Comparison of ENCODE assay signal across 17 mouse cellular contexts in genomic region chr8:61302029-61302368, GRCm38 (mm10).
DNase-seq lines count a peak whose midpoint lies in the region; ATAC-seq and TF ChIP-seq lines count a peak whose summit lies in the region.
"Had no signal": no experiment of that assay in that cellular context is flagged by ENCODE, and none has a peak within 500 bp of the region (broad histone marks: within the 10 kb centered on the region; RNA-seq: fewer than 3 reads in every experiment).

No protein-coding gene starts in this region.

- TF ChIP-seq CTCF in forebrain, postnatal 0 days (IDR thresholded peaks at IDR 0.05; ENCODE audit: low read depth) = no peak

- H3K9me3 ChIP-seq in kidney, embryonic 16.5 days (ENCODE audit: low read length) = no peaks in the 10 kb centered on the region
- H3K9me3 ChIP-seq in embryonic facial prominence, embryonic 14.5 days (ENCODE audit: control insufficient read depth, low read length) = no peaks in the 10 kb centered on the region
- no peaks in the 10 kb centered on the region for H3K9me3 ChIP-seq in forebrain, postnatal 0 days (ENCODE audit: low read length)
- no peaks in the 10 kb centered on the region for H3K9me3 ChIP-seq in limb, embryonic 14.5 days (ENCODE audit: control insufficient read depth, low read length)
- H3K9me3 ChIP-seq: G1E; heart, embryonic 13.5 days; liver, embryonic 15.5 days; midbrain, embryonic 15.5 days; neural tube, embryonic 12.5 days had no signal

- H3K27me3 ChIP-seq in kidney, embryonic 16.5 days (ENCODE audit: insufficient read depth, low read length) = no peaks in the 10 kb centered on the region
- no peaks in the 10 kb centered on the region for H3K27me3 ChIP-seq in embryonic facial prominence, embryonic 14.5 days (replicated peaks; ENCODE audit: control insufficient read depth, insufficient read depth, low read length)
- no peaks in the 10 kb centered on the region for H3K27me3 ChIP-seq in forebrain, postnatal 0 days (ENCODE audit: insufficient read depth, low read length)
- no peaks in the 10 kb centered on the region for H3K27me3 ChIP-seq in limb, embryonic 14.5 days (ENCODE audit: control insufficient read depth, insufficient read depth, low read length)
- H3K27me3 ChIP-seq: heart, embryonic 13.5 days; liver, embryonic 15.5 days; midbrain, embryonic 15.5 days; neural tube, embryonic 12.5 days had no signal

- DNase-seq in kidney, adult 8-10 months = no peak
- no peak for DNase-seq in embryonic facial prominence, embryonic 14.5 days (ENCODE audit: low spot score)
- DNase-seq in forebrain, postnatal 0 days = no peak
- no peak for DNase-seq in limb, embryonic 14.5 days (ENCODE audit: low spot score)
- DNase-seq in lung, postnatal 4 days = no peak
- DNase-seq in thymus, postnatal 25 days = no peak
- DNase-seq: adrenal gland, adult 8-10 months; cerebellum, adult 11-12 months; kidney, adult 11 months; lung, postnatal 14 days; right cerebral cortex, postnatal 4 days had no signal

- no peak overlapping the region for H3K4me2 ChIP-seq in kidney, embryonic 16.5 days (replicated peaks; ENCODE audit: low read depth, low read length)
- H3K4me2 ChIP-seq in embryonic facial prominence, embryonic 14.5 days (ENCODE audit: low read depth, low read length) = no peak overlapping the region
- H3K4me2 ChIP-seq in forebrain, postnatal 0 days (ENCODE audit: low read depth) = no peak overlapping the region
- no peak overlapping the region for H3K4me2 ChIP-seq in limb, embryonic 14.5 days (replicated peaks; ENCODE audit: low read depth, low read length, severe bottlenecking)
- H3K4me2 ChIP-seq: heart, embryonic 13.5 days; liver, embryonic 15.5 days; midbrain, embryonic 15.5 days; neural tube, embryonic 12.5 days had no signal

- WGBS in kidney, embryonic 16.5 days = 55% methylated on average over 5 of the region's 5 CpGs
- WGBS in embryonic facial prominence, embryonic 14.5 days = 38% methylated on average over 5 of the region's 5 CpGs
- WGBS in forebrain, postnatal 0 days = 43% methylated on average over 5 of the region's 5 CpGs
- WGBS in limb, embryonic 14.5 days = 52% methylated on average over 5 of the region's 5 CpGs

- H3K4me1 ChIP-seq in kidney, embryonic 16.5 days (ENCODE audit: insufficient read depth, low read length) = peaks cover 19% of the 10 kb centered on the region; the same call in 1 of the 2 replicates
- H3K4me1 ChIP-seq in embryonic facial prominence, embryonic 14.5 days (ENCODE audit: control insufficient read depth, insufficient read depth, low read length) = peaks cover 14% of the 10 kb centered on the region; the same call in 1 of the 2 replicates
- peaks cover 8% of the 10 kb centered on the region; the same call in 1 of the 2 replicates for H3K4me1 ChIP-seq in forebrain, postnatal 0 days (ENCODE audit: insufficient read depth)
- peaks cover 21% of the 10 kb centered on the region for H3K4me1 ChIP-seq in limb, embryonic 14.5 days (ENCODE audit: control insufficient read depth, insufficient read depth, low read length)
- H3K4me1 ChIP-seq: liver, embryonic 15.5 days had no signal

- no peaks in the 10 kb centered on the region for H3K36me3 ChIP-seq in kidney, embryonic 16.5 days (ENCODE audit: insufficient read depth, low read length)
- no peaks in the 10 kb centered on the region for H3K36me3 ChIP-seq in embryonic facial prominence, embryonic 14.5 days (ENCODE audit: control insufficient read depth, insufficient read depth, low read length)
- H3K36me3 ChIP-seq in forebrain, postnatal 0 days (ENCODE audit: insufficient read depth) = no peaks in the 10 kb centered on the region
- H3K36me3 ChIP-seq in limb, embryonic 14.5 days (ENCODE audit: control insufficient read depth, insufficient read depth, low read length) = no peaks in the 10 kb centered on the region
- H3K36me3 ChIP-seq: G1E; heart, embryonic 13.5 days; liver, embryonic 15.5 days; midbrain, embryonic 15.5 days; neural tube, embryonic 12.5 days had no signal

- no peak overlapping the region for H3K4me3 ChIP-seq in kidney, embryonic 16.5 days (ENCODE audit: low read length)
- H3K4me3 ChIP-seq in embryonic facial prominence, embryonic 14.5 days (ENCODE audit: low read depth, low read length) = no peak overlapping the region
- H3K4me3 ChIP-seq in forebrain, postnatal 0 days (ENCODE audit: low read depth, low read length) = no peak overlapping the region
- H3K4me3 ChIP-seq in limb, embryonic 14.5 days (replicated peaks; ENCODE audit: low read length) = no peak overlapping the region
- H3K4me3 ChIP-seq: heart, embryonic 13.5 days; liver, embryonic 15.5 days; midbrain, embryonic 15.5 days; neural tube, embryonic 12.5 days had no signal

- peak; percentile 32; the same call in 1 of the 2 replicates for ATAC-seq in kidney, embryonic 16.5 days (ENCODE audit: low FRiP score, low TSS enrichment)
- ATAC-seq in embryonic facial prominence, embryonic 14.5 days (ENCODE audit: low read depth) = no peak
- 0 out of 2 replicates have a peak, but pooled peaks have one; percentile 10 for ATAC-seq in forebrain, postnatal 0 days
- no peak for ATAC-seq in limb, embryonic 14.5 days (ENCODE audit: low FRiP score, low read depth)

- TF ChIP-seq POLR2A in limb, embryonic 14.5 days (IDR thresholded peaks at IDR 0.05; ENCODE audit: borderline replicate concordance, extremely low read depth, insufficient read depth, insufficient read length) = no peak

- no peak overlapping the region for H3K27ac ChIP-seq in kidney, embryonic 16.5 days (ENCODE audit: low read length)
- 0 out of 2 replicates have a peak overlapping the region, but pooled peaks have one; percentile 21 for H3K27ac ChIP-seq in embryonic facial prominence, embryonic 14.5 days (replicated peaks; ENCODE audit: low read depth, low read length)
- H3K27ac ChIP-seq in forebrain, postnatal 0 days (ENCODE audit: low read depth, low read length) = peak overlapping the region; percentile 29; the same call in 1 of the 2 replicates
- peak overlapping the region; percentile 46; the same call in 1 of the 2 replicates for H3K27ac ChIP-seq in limb, embryonic 14.5 days (replicated peaks; ENCODE audit: low read depth, low read length)
- H3K27ac ChIP-seq: heart, embryonic 13.5 days; liver, embryonic 15.5 days; midbrain, embryonic 15.5 days; neural tube, embryonic 12.5 days had no signal

- no peak overlapping the region for H3K9ac ChIP-seq in kidney, embryonic 16.5 days (replicated peaks; ENCODE audit: low read length)
- H3K9ac ChIP-seq in embryonic facial prominence, embryonic 14.5 days (ENCODE audit: low read depth, low read length) = no peak overlapping the region
- H3K9ac ChIP-seq in forebrain, postnatal 0 days = no peak overlapping the region
- no peak overlapping the region for H3K9ac ChIP-seq in limb, embryonic 14.5 days (ENCODE audit: low read depth, low read length, severe bottlenecking)
- H3K9ac ChIP-seq: heart, embryonic 13.5 days; liver, embryonic 15.5 days; midbrain, embryonic 15.5 days; neural tube, embryonic 12.5 days had no signal

Comparison
In these comparisons a context has a peak if more than half of its experiments do, and no peak if none do; other contexts are left out.
1. ATAC-seq: peak in kidney, embryonic 16.5 days (single experiment) and forebrain, postnatal 0 days (single experiment); none in embryonic facial prominence, embryonic 14.5 days (single experiment) and limb, embryonic 14.5 days (single experiment).